Mouse (Mus musculus): ENCODE results near the gene Ephx3.

Ephx3 gene

DNA sequence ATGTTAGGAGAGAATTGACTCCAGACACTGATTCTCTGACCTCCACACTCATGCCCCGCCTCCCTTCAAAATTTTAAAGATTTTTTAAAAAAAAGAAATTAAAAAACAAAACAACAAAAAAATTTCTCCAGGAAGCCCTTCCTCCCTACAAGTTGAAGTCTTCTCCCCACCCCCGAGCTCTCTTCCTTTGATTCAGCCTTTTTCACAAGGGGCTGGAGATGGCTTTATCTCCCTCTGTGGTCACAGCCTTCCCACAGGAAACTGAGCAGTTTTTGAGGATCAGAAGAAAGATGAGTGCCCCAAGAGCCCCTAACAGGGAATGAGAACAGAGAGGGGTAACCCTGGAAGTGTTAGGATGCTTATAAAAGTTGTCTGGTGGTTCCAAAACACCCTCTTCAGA lies 16.9 kb downstream of the Ephx3 start:
- DNase-seq: no peak

GRCm38 (mm10) chr17:32169518-32170225 lies 19.7 kb downstream of the Ephx3 start:
- DNase-seq: no peak

DNA sequence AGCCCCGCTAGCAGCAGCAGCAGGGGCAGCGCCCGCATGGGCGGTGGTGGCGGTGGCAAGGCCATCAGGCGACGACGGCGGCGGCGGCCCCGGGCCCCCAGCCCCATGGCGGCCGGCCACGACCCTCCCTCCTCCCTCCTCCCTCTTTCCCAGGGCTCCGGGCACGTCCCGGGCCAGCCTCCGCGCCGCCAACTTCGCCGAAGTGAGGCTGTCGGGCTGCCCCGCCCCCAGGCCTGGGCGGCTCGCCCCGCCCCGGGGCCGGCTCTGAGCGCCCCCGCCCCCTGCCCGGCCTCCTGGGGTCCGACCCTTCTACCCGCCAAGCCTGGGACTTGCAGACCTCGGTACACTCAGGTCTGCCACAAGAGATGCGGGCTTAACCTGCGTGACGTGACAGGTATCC lies 22.7 kb downstream of the Ephx3 start, which contains the start of gene Notch3:
TSS of gene Notch3 (minus strand) at position 166 of the 400 bp plus-strand sequence.
- peak; percentile 57 to 73 for DNase-seq

- peak; percentile 72 to 76 for DNase-seq
These were observed 23.4 kb downstream of the Ephx3 start for GRCm38 (mm10) chr17:32165803-32166595.

DNA sequence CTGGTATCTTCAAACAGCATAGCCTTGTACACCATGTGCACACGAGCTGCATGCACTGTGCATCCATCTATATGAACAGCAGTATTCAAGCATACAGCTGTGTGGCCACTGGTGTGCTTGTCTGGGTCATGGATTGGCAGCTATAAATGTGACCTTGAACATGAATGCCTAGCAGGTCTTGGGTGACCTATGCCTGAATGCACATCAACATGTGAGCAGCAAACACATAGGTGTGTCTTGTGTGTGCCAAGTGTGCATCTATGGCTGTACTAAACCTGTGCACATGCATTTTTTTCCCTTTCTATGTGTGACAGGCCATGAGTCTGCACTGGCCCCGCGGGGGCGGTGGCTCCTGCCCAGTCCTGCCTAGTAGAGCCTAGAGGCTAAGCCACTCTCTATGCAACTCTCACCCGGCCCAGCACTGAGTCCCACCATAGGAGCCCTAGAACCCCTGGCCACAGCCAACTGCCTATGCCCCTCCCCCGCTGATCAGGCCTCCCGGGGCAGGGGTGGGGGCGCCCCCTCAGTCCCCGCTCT lies 24.0 kb downstream of the Ephx3 start:
- DNase-seq: peak in 1 of 2 experiments; percentile 61

GRCm38 (mm10) chr17:32164780-32165179 lies 24.6 kb downstream of the Ephx3 start:
- no peak for DNase-seq

DNA sequence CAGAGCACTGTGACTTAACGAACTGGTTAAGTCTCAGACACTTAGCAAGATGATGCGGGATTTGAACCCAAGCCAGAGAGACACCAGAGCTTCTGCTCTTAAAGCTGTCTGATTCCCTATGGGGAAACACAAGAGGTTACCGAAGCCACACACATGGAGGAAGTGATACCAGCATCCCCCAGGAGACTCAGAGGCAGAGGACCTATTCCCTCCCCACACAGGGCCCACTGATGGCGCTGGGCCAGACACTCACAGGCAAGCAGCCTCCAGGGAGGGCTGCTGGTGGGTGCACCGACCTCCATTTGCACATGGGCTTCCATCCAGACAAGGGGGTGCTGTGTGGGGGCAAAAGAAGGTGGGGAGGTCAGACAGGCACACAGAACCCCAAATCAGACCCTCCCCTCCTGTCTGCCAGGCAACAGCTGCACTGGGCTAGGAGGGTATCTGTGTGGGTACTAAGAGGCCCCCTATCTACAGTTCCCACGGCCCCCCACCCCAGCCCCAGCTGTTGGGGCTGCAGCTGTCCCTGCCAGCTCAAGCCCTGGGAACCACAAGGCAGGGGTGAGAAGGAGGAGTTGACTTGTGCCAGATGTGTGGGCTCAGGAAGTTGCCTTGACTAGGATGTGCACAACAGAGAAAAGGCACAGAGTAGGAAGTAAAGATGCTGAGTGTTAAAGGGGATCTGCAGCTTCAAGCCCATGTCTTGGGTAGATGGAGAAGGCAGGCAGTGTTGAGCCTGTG lies 25.3 kb downstream of the Ephx3 start:
- DNase-seq: peak in 1 of 2 experiments; percentile 32

- peak; percentile 79 to 82 for DNase-seq
These were observed 27.1 kb downstream of the Ephx3 start for GRCm38 (mm10) chr17:32162112-32162850.

GRCm38 (mm10) chr17:32160882-32161281 lies 28.5 kb downstream of the Ephx3 start:
- no peak for DNase-seq

GRCm38 (mm10) chr17:32158841-32159240 lies 30.5 kb downstream of the Ephx3 start:
- no peak for DNase-seq

DNA sequence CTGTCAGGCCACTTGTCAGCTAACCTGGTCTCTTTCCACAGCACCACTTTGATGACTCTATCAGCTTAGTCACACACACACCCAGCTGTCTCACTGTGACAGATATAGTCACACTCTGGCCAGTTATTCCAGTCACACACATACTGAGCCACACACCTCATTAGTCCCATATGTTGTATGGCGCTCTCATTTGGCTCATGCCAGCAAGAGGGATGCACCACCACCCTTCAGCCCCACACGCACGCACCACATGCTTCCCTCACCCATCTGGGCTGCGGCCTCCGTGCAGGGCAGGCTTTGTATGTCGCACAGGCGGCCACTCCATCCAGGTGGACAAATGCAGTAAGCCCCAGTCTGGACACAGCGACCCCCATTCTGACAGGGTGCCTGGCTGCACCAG lies 42.6 kb downstream of the Ephx3 start:
- DNase-seq: peak; percentile 26 to 41

DNA sequence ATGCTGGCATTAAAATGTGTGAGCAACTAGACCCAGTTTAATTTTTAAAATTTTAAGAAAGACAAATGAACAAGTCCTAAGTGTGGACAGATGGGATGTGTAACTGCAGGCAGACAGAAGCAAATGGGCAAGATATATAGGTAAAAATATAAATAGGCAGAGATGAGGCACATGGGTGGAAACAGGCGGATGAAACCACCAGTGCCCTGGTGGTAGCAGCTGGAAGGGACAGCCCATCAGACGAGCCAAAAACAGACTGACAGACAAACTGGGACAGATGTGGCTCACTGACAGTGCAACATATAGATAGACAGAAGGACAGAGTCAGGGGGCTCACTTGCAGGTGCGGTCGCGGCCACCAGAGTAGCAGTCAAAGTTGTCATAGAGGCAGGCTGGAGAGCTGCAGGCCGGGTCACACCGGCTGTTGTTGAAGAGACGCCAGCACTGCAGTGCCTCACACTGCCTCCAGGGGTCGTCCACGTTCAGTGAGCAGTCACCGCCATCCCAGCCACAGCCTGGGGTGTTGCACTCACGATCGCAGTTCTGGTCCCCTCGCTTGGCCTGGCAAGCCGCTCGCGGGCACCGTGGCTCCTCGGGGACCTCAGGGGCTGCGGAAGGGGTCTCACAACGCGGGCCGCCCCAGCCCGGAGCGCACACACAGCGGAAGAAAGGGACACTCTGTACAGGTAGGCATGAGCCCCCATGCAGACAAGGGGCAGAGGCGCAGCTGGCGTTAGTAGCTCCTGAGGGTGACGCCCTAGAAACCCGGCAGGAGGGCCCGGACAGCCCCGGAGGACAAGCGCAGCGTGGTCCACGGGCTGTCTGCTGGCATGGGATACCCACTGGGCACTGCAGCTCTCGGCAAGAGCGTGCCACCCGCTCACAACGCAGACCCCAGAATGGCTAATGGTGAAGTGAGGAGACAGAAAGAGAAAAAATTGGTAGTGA lies 46.2 kb downstream of the Ephx3 start:
- peak; percentile 91 to 93 for DNase-seq

DNA sequence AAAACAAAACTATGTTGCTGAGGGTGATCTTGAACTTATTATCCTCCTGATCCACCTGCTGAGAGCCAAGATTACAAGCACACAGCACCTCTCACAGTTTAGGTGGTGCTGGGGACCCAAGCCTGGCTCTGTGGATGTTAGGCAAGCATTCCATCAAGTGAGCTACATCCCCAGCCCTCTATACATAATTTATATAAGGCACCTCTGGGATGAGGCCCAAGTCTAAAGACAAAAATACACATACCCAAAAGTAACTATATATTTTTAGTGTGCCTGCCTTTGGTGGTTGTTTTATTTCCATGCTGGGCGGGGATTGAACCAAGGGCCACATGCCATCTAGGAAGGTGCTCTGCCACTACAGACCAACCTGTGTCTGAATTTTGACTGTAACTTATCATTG lies 47.1 kb downstream of the Ephx3 start:
- DNase-seq: no peak

Data from cerebellum, postnatal 10 days (tissue).